Mouse (Mus musculus): ENCODE data around the gene Trmt1. TPM values are rescaled to one million over a fixed set of nuclear protein-coding genes. Genes with fewer than 3 reads are reported as not detected.

Trmt1 gene
- total RNA-seq (2023), result 184 TPM

GRCm38 (mm10) chr8:84686191-84687002 lies at the start of gene Trmt1:
TSS of gene Trmt1 (plus strand) at chr8:84686307.

GRCm38 (mm10) chr8:84662581-84663065 lies 23.5 kb upstream of the Trmt1 start, which contains the start of gene Ier2:
TSS of gene Ier2 (minus strand) at chr8:84662852.

GRCm38 (mm10) chr8:84687705-84688100 lies 1.6 kb downstream of the Trmt1 start, which contains the start of gene Nacc1:
TSS of gene Nacc1 (minus strand) at chr8:84687862.

GRCm38 (mm10) chr8:84700941-84701911 lies 15.1 kb downstream of the Trmt1 start, which contains the start of gene Lyl1:
TSS of gene Lyl1 (plus strand) at chr8:84701457.

GRCm38 (mm10) chr8:84722850-84723570 lies 36.9 kb downstream of the Trmt1 start, which contains the start of gene G430095P16Rik:
TSS of gene G430095P16Rik (plus strand) at chr8:84723007.

Other genes starting within 250 kb of the Trmt1 start
- gene Ier2, start 23.5 kb upstream of the Trmt1 start, total RNA-seq (2023), result 197 TPM
- 41.1 TPM for gene Nacc1, start 1.6 kb downstream of the Trmt1 start, total RNA-seq (2023)
- gene Lyl1, start 15.2 kb downstream of the Trmt1 start, total RNA-seq (2023), result 9.1 TPM
- gene G430095P16Rik, start 36.7 kb downstream of the Trmt1 start, total RNA-seq (2023), result 11.7 TPM
- 18.7 TPM for gene Nfix, start 114.0 kb downstream of the Trmt1 start, total RNA-seq (2023)
- 4.9 TPM for gene Dand5, start 136.5 kb downstream of the Trmt1 start, total RNA-seq (2023)
- 13.2 TPM for gene Gadd45gip1, start 145.2 kb downstream of the Trmt1 start, total RNA-seq (2023)
- gene Rad23a, start 154.4 kb downstream of the Trmt1 start, total RNA-seq (2023), result 70.4 TPM
- gene Calr, start 160.6 kb downstream of the Trmt1 start, total RNA-seq (2023), result 445 TPM
- 68.4 TPM for gene Farsa, start 170.7 kb downstream of the Trmt1 start, total RNA-seq (2023)
- gene Syce2, start 185.8 kb downstream of the Trmt1 start, total RNA-seq (2023), result 4.2 TPM
- gene Gcdh, start 207.6 kb downstream of the Trmt1 start, total RNA-seq (2023), result 21.0 TPM
- 0.62 TPM for gene Klf1, start 215.6 kb downstream of the Trmt1 start, total RNA-seq (2023)
- 8.8 TPM for gene Dnase2a, start 222.3 kb downstream of the Trmt1 start, total RNA-seq (2023)

All from CD4-positive naive resting alpha-beta T cell, adult 76 days (primary cell).